Mouse (Mus musculus): Measurements from ENCODE around the gene Gpsm1.

DNA sequence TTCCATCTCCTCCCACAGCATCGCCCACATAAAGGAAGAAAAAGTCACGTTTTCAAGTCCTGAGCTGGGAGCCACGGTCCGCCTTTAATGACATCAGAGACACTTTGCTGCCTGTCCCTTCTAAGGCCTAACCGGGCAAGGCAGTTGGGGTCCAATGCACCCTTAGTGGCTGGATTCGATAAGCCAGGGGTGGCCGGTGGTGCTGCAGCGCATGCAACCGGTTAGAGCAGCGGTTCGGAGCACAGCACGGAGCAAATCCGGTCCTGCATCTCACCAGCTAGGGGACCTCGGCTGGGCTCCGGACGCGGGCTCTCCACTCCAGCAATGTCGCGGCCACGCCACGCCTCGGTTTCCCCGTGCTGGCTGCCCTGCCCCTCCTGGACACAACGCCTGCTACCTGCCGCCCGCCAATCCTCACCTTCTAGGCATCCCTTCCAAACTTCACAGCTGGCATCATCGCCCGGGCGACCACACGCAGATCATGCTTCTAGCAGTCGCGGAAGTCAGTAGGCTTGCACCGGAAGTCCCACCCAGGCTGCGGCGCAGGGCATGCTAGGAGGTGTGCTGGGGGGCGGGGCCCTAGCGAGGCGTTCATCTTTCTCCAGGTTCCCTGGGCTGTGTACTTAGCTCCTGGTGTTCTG is 64.9 kb downstream of the Gpsm1 start, which contains the start of gene Snapc4:
- TF ChIP-seq POLR2A (IDR thresholded peaks at IDR 0.05; ENCODE audit: control insufficient read depth in 1 of 2, insufficient read depth in 1 of 2, low read depth in 1 of 2, low read length in 2 of 2, poor library complexity in 1 of 2) (peak; percentile 61 to 88; a peak in 3 of 4 replicates), USF1 (IDR thresholded peaks at IDR 0.05; ENCODE audit: low read depth, low read length) (no peak), NELFE (IDR thresholded peaks at IDR 0.05; ENCODE audit: low read depth, low read length) (peak; percentile 83), MEF2A (IDR thresholded peaks at IDR 0.05; ENCODE audit: extremely low read depth, insufficient replicate concordance, low read depth, low read length, poor library complexity, severe bottlenecking) (no peak), CTCF (IDR thresholded peaks at IDR 0.05 in 2 of 3, conservative IDR thresholded peaks at IDR 0.05 in 1 of 3; ENCODE audit: control insufficient read depth in 1 of 3, insufficient read depth in 1 of 3, low read depth in 2 of 3, low read length in 3 of 3, poor library complexity in 1 of 3, severe bottlenecking in 1 of 3) (no peak), KAT2A (conservative IDR thresholded peaks at IDR 0.05; ENCODE audit: low read depth, low read length) (no peak; the same call in 1 of the 2 replicates), HCFC1 (IDR thresholded peaks at IDR 0.05; ENCODE audit: low read depth, low read length) (peak; percentile 88), ELF1 (IDR thresholded peaks at IDR 0.05; ENCODE audit: low read depth, low read length) (peak; percentile 86), EP300 (IDR thresholded peaks at IDR 0.05; ENCODE audit: low read depth in 1 of 2, low read length in 2 of 2) (no peak), TAL1 (IDR thresholded peaks at IDR 0.05; ENCODE audit: low read length) (no peak), GATA1 (IDR thresholded peaks at IDR 0.05; ENCODE audit: low read depth, low read length) (no peak), BHLHE40 (IDR thresholded peaks at IDR 0.05; ENCODE audit: borderline replicate concordance, low read depth, low read length) (peak; percentile 66), TCF12 (IDR thresholded peaks at IDR 0.05; ENCODE audit: low read depth, low read length) (peak; percentile 58; the same call in 1 of the 2 replicates), MAZ (IDR thresholded peaks at IDR 0.05; ENCODE audit: low read depth, low read length) (peak; percentile 72; the same call in 1 of the 2 replicates)
